Mouse (Mus musculus) embryo, embryonic 11 days (tissue): ENCODE data around the gene Rae1.
A peak's percentile ranks its signal among the peaks of the same experiment; 100 is the strongest.

Source experiments
- DNase-seq: peaks from one replicate; pipeline ENCODE4 v3.0.0-alpha.2; 2015

Gene Rae1

GRCm38 (mm10) chr2:172999630-173000284 lies at the start of gene Rae1:
Gene Rae1, plus strand, starts transcription at chr2:173000117.
- DNase-seq = peak; percentile 99

GRCm38 (mm10) chr2:172950119-172950676 lies 49.7 kb upstream of the Rae1 start:
- peak; percentile 24 for DNase-seq

- DNase-seq = peak; percentile 22
Observed at GRCm38 (mm10) chr2:172950722-172951121, 49.2 kb upstream of the Rae1 start.

DNA sequence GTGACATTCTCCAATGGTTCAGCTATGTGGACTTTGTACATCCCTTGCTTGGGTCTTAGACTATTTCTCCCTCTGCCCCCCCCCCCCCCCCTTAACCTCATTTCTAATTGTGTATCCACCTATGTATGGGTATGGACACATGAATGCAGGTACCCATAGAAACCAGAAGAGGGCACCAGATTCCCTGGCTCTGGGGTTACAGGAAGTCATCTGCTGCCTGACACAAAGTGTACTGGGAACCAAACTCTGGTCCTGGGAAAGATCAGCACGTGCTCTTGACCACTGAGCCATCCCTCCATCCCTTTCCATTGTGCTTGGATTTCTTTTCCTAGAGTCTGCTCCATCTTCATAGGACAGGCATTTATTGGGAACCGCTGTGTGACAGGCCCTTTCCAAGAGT lies 47.9 kb upstream of the Rae1 start:
- DNase-seq = no peak

DNA sequence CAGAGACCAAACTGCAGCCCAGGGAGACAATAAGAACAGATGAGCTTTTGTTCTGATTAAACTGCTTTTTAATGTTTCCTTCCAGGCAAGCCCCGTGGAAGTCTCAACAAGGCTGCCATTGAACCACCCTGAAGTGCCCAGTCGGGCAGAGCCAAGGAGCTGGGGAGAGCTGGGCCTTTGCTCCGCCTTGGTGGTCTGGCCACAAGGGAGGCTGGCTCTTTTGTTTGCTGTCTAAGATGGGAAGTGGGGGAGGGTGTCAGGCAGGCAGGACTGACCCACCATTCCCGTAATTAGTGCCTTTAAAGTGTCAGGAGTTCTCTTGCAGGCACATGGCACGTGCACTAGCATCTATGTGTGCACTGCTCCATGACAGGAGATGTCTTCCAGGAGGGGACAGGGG lies 41.3 kb upstream of the Rae1 start:
- peak; percentile 66 for DNase-seq

GRCm38 (mm10) chr2:172959006-172959768 lies 40.7 kb upstream of the Rae1 start:
- DNase-seq = peak; percentile 57

DNA sequence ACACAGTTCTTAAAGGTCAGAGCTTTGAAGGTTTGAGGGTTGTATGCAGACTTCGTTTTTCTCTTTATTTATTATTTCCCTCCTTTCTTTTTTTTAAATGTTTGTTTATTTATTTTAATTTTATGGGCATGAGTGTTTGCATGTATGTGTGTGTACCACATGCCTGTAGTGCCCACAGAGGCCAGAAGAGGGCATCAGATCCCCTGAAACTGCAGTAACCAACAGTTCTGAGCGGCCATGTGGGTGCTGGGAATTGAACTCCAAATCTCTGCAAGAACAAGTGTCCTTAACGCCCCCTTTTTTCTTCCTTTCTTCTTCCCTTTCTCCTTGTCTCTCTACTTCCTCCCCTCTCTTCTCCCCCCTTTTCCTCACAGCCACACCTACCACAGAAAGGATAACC lies 39.6 kb upstream of the Rae1 start:
- no peak for DNase-seq

DNA sequence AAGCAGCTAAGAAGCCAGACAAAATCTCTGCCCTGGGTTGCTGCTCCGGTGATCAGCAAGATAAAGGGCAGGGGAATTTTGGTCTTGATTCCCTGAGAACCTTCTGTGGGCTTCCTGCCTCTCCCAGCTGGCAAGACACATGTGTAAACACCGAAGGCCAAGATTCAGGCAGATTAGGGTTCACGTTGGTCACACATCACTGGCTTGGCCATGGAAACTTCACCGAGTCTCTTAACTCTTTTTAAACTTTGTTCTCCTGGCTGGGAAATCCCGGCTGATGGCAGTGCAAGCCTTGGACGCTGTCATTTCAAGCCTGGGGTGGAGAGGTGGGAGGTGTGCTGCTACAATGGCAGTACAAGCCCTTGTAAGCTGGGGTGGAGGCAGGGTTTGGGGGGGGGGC lies 38.7 kb upstream of the Rae1 start:
- DNase-seq = no peak

GRCm38 (mm10) chr2:172965249-172965648 lies 34.7 kb upstream of the Rae1 start:
- DNase-seq = peak; percentile 48

DNA sequence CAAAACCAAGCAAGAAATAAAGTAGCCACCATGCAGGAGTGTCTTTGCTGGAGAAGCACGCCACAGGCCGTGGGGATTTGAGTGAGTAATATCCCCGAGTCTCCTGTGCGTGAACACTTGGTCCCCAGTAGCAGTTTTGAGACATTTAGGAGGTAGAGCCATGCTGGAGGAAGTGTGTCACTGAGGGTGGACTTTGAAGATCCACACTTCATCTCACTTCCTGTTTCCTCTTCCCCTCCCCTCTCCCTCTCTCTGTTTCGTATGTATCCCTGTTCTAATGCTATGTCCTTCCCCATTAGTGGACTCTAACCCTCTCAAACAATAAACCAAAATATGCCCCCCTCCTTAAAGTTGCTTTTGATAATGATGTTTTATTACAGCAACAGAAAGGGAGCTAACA lies 33.4 kb upstream of the Rae1 start:
- DNase-seq = no peak

DNA sequence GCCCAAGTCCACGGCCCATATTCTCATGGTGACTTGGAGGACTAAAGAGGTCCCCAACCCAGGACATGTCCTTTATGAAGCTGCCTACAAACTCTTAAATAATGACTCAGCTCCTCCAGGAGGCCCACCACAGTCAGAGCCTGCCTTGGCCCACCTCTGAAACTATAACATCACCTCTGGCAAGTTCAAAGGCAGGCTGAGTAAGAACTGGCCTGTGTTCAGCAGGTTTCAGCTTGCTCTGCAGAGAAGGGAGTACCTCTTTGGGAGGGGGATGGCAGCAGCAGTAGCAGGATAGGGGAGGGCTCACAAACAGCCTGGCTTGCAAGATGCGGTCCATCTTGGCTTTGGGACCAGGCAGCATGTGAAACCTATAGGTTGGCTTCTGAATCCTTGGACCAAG lies 28.1 kb upstream of the Rae1 start:
- DNase-seq = no peak

DNA sequence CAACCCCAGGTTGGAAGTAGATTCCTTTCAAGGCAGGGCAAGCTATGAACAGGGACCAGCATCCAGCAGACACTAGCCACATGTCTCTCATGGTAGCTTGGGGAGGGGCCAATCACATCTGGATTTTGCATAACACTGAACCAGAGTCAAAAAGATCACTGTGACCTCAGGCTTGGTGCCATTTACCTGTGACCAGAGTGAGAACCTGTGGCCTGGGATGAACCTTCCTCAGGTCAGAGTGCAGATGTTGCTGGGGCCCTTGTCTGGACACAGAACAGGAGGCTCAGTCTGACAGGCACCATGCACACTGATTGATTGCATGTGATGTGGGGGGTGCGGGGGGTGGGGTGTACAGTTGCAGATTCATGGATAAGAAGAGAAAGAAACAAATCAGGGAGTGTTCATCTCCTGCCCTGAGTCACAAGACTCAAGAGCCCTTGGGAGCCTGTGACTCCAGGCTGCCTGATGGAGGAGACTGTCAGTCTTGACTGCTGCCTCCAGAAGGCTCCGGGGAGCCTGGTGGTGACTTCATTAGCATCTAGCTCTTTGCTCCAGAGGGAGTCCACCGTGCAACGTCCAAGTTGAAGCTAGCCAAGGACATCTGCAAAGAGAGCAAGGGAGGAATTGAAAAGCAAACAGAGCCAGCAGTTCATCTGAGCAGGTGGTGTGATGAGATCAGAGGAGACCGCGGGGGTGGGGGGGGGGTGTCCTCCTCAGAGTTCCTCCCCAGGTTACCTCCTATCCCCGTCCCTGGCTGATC lies 25.9 kb upstream of the Rae1 start:
- DNase-seq = no peak

- DNase-seq = no peak
Observed at GRCm38 (mm10) chr2:172974701-172975100, 25.2 kb upstream of the Rae1 start.

DNA sequence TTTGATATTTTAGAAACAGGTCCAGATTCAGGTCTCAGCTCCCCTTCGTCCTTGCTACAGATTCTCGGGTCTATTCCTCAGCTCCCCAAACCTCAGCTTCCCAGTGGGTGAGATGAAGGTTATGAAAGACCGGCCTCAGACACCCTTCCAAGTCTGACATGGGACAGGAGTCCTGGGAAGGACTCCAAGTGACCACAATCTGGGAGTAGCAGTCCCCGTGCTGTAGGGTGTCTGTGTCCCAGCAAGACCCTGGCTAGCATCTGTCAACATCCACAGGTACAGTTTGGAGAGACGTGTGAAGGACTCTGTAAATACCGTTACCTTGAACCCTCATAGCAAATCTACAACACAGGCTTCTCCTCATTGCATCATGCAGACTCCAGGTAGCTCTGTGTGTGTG lies 24.8 kb upstream of the Rae1 start:
- DNase-seq = no peak

DNA sequence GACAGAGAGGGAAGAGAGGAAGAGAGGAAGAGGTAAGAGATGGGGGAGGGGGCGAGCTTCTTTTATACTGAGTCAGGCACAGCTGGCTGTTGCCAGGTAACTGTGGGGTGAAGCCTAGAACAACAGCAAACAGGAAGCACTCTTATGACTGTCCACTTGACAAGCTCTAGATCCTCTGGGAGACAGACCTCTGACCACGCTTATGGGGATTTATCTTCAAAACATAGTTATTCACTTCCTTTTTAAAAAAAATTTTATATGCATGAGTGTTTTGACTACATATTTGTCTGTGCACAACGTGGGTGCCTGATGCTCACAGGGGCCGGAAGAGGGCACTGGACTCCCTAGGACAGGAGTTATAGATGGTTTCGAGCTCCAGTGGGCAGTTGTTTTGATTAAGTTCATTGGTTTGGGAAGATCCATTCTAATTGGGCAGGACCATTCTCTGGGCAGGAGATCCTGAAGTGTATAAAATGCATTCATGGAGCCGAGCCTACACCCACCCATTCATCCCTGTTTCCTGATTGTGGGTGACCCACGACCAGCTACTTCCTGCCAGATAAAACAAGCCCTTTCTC lies 23.2 kb upstream of the Rae1 start:
- DNase-seq = no peak

GRCm38 (mm10) chr2:172977409-172978130 lies 22.3 kb upstream of the Rae1 start, which contains the start of gene Spo11:
Gene Spo11, plus strand, starts transcription at chr2:172977700.
- DNase-seq = peak; percentile 46

DNA sequence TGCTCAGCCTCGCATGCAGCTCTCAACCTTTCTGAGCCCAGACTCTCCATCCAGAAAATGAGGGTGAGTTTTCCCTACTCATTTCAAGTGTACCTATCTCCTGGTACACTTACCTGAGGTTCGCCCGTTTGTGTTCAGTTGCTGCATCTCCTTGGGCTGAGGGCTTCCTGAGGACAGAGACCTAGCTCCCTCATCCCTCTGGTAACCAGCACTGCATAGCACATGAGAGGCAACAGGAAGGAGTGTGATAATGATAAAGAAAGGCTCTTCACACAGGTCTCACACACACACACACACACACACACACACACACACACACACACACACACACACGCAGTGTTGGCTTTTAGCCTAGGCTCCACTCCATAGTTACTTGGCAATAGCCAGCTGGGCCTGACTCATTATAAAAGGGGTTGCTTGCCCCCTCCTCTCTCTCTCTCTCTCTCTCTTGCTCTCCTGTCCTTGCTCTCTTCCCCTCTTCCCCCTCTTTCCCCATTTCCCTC lies 21.7 kb upstream of the Rae1 start:
- no peak for DNase-seq

GRCm38 (mm10) chr2:172979666-172980345 lies 20.1 kb upstream of the Rae1 start:
- DNase-seq = no peak

DNA sequence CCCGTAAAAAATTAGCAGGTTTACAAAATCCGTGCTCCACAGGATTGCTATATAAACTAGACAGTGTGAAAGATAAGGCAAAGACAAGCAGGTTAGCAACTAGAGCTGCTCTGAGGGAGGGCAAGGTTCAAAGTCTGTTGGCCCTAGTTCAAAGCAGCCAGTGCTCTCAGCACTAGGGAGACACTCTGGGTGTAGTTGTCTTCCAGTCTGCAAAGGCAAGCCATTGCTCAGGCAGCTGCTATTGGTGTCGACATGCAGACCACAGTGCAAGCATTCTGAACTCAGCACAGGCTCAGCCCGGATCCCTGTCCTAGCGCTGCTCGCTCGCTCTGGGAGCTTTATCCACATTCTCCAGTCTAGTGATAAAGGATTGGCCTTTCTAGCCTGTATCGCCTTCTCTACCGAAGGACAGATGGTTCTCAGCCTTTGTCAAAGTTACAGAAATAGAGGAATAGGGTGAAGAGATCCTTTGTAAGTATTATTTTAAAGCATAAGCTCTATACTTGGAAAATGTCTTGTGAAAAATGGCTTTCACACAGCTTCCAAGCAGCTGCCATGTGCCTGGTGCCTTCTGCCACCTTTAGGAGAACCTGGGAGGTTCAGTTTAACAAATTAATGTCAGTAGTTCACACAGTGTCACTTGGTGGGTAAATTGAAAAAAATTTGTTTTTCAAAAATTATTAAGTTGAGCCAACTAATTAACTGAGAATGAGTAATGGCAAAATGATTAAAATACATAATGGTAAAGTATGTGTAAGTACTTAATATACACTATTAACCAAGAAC lies 16.9 kb upstream of the Rae1 start:
- no peak for DNase-seq

DNA sequence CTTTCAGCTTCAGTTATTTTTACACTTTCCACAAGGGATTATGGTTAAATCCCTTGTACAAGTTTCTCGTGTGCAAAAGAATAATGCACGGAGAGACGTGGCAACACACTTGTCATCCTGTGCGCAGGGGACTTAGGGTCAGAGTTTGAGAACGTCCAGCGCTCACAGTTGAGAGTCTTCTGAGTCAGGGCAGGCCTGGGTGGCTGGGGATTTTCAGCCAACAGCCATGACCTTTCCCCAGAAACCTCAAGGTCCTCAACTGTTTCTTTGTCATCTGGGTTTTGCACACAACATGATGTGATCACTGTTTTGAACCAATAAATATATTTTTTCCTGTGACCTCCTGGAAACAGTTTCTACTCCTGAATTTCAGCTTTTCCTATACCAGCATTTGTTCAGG lies 9.8 kb upstream of the Rae1 start:
- DNase-seq = no peak

DNA sequence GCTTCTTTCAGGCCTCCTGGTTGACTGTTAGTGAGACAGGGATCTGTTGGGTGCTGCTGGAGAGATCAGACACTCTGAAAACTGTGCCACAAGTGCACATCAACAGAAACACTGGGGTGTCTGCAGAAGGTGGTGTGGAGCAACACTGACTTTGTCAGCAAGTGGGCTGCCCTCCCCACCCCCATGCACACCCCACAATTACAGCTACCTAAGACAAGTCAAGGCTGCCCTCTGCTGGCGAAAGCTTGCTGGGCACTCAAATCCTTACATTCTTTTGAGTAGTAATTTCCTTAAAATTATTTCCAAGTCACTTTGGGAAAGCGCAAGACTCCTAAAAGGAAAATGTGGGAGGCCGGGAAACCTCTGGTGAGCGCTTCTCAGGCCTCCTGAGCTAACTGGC lies 3.7 kb upstream of the Rae1 start:
- DNase-seq = peak; percentile 88
